Mouse (Mus musculus): ENCODE results near the gene Slc29a4.

Gene Slc29a4

DNA sequence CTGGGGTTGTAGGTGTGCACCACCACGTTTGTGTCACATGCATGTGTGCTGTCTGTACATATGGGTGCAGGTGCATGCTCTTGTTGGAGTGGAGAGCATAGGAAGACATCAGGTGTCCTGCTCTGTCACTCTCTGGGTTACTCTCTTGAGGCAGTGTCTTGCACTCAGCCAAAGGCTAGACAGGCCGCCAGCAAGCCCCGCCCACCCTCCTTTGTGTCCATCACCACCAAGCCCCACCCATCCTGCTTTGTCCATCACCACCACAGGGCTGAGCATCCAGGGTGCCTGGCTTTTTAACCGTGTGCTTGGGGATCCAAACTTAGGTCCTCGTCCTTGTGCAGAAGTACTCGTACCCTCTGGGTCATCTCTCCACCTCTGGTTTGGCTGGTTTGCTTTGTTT is 3.9 kb downstream of the Slc29a4 start:
- no peak for DNase-seq (ENCODE audit: low spot score in 2 of 2)

DNA sequence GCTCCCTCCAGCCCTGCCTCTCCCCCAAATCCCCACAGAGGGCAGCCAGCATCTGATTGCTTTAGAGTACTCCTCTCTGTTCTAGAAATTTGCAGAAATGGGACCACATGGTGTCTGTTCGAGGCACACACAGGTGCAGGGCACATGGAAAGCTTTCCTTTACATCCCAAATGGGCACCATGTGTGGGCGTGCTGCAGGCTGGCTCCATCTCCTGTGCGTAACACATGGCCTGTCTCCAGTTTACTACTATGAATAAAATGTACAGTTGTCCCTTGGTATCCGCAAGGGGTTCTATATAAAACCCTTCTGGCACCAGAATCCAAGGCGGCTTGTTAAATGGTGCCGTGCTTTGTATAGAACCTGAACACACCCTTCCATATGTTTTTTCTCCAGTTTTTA is 4.6 kb downstream of the Slc29a4 start:
- no peak for DNase-seq (ENCODE audit: low spot score in 2 of 2)

DNA sequence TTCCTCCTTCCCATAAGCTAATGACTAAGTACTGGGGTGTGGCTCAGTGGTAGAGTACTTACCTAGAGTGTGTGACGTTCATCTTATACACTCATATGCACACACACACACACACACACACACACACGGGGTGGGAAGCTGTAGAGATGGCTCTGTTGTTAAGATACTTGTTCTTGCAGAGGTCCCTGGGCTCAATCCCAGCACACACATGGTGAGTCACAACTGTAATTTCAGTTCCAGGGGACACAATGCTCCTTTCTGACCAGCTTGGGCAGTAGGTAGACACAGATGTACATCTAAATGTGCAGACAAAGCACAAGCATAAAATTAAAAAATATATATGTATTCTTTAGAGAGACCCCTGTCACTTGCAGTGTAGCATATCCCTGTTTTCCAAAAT is 5.4 kb downstream of the Slc29a4 start:
- DNase-seq (ENCODE audit: low spot score in 2 of 2) = no peak

GRCm38 (mm10) chr5:142700842-142701589 is 8.7 kb downstream of the Slc29a4 start:
- DNase-seq (ENCODE audit: low spot score in 2 of 2) = no peak

DNA sequence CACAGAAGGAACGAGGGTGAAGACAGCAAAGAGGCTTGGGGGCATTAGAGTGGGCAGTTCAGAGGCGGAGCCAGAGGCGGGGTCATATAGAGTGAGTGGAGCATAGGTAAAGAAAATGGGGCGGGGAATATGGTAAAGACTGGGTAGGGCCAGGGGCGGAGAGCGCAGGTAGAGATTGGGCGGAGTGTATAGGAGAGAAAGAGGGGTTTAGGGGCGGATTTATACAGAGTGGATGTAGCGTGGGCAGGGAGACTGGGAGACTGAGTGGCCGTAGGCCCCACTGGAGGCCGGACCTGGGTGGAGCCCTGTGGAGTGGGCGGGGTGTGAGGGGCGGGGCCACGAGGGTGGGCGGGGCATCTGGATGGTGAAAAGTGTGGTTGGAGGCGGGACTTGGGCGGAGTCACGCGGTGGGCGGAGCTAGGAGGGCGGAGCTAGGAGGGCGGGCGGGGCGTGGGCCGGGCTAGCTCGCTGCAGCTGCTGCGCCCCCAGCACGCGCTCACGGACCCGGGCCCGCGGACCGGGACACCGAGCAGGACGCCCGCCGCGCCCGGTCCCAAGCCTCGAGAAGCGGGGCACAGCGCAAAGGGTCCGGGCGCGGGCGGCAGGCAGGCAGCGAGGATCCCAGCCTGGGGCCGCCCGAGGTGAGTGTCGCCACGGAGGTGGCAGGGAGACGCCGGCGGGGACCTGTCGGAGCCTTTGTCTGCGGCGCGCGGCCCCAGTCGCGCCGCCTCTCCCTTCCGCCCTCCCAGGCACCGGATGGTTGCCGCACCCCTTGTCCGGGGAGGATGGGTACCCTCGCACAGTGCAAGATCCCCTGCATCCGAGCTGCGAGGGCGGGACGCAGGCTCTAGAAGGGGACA is 9.6 kb downstream of the Slc29a4 start:
- no peak for DNase-seq (ENCODE audit: low spot score in 2 of 2)

- DNase-seq (ENCODE audit: low spot score in 2 of 2) = no peak
Measured at GRCm38 (mm10) chr5:142702511-142703138, 10.3 kb downstream of the Slc29a4 start.

GRCm38 (mm10) chr5:142703569-142703968 is 11.3 kb downstream of the Slc29a4 start:
- no peak for DNase-seq (ENCODE audit: low spot score in 2 of 2)

DNA sequence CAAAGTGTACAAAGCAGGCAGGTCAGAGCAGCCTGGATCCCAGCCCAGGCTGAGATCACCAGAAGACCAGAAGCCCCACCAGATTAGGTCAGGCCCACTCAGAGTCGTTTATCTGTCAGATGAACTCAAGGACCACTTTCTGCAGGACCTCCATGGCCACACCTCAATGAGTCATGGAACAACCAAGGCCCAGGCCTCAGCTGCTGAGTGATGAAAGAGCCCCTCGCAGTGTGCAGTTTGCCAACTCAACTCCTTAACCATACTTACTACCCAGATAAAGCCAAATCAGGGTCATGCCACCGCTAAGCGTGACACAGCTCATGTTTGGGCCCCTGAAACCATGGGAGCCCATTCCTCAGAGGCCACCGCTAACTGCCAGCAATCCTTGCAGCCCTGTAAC is 15.4 kb downstream of the Slc29a4 start:
- no peak for DNase-seq (ENCODE audit: low spot score in 2 of 2)

- DNase-seq (ENCODE audit: low spot score in 2 of 2) = no peak
Measured at GRCm38 (mm10) chr5:142709436-142709835, 17.1 kb downstream of the Slc29a4 start.

GRCm38 (mm10) chr5:142712373-142712772 is 20.1 kb downstream of the Slc29a4 start:
- no peak for DNase-seq (ENCODE audit: low spot score in 2 of 2)

- no peak for DNase-seq (ENCODE audit: low spot score in 2 of 2)
Measured at GRCm38 (mm10) chr5:142713966-142714365, 21.7 kb downstream of the Slc29a4 start.

- no peak for DNase-seq (ENCODE audit: low spot score in 2 of 2)
Measured at GRCm38 (mm10) chr5:142715059-142715458, 22.7 kb downstream of the Slc29a4 start.

DNA sequence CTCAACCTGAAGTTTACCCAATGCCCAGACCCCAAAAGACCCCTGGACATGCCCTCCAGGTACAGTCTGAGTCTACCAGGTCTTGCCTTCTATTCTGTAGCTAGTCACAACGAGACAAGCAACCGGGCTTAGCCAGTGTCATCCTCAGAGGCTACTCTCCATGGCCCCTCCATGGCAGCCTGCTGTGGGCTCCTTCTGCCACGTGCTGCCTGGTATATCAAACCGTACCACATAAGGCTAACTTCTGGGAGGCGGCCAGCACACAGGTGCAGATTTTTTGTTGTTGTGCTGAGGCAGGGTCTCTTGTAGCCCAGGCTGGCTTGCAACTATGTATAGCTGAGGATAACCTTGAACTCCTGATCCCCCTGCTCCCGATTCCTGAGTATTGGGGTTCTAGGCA is 23.7 kb downstream of the Slc29a4 start:
- no peak for DNase-seq (ENCODE audit: low spot score in 2 of 2)

DNA sequence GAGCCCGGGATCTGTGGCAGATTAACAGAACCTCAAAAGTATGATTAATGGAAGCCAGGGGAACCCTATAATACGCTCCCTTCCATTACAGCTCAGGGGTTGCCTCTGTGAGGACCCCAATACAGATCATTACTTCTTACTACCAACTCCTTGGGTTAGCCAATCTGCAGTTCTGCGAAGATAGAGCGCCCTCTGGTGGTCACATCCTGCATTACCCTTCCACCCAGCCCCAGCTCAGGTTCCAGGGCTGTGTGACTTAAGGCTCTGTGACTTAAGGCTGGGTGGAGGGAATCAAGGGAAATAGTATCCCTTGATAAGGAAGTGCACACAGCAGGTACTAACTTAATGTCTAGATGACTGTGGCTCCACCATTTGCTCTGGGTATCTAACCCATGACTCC is 25.7 kb downstream of the Slc29a4 start:
- peak; percentile 66 to 84 for DNase-seq (ENCODE audit: low spot score in 2 of 2)

GRCm38 (mm10) chr5:142718486-142718885 is 26.2 kb downstream of the Slc29a4 start:
- no peak for DNase-seq (ENCODE audit: low spot score in 2 of 2)

- no peak for DNase-seq (ENCODE audit: low spot score in 2 of 2)
Measured at GRCm38 (mm10) chr5:142719897-142720296, 27.6 kb downstream of the Slc29a4 start.

DNA sequence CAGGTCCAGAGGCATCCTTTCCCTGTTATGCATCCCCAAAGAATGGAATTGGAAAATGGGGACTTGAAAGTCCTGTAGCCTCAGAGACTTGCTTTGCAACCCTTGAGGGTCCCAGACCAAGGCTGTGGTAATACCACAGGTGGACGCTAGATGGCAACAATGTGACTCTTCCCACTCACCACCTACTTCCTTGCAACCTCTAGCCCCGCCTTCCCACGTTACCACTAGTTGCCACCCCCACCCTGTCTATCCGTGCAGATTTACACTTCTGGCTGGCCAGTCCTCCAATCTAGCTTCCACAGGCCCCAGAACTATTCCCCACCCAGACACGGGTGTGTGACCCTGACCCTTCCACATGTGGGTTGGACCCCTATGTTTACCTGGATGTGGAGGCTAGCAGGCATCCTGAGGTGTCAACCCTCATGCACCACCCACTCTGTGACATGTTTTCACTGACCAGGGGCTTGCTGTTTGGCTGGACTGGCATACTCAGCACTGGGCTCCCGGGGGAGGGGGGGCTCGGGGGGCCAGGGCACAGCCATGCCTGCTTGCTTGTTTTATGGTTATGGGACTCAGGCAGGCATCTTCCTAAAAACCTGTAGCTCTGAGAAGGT is 31.3 kb downstream of the Slc29a4 start:
- no peak for DNase-seq (ENCODE audit: low spot score in 2 of 2)

GRCm38 (mm10) chr5:142724265-142724664 is 32.0 kb downstream of the Slc29a4 start:
- DNase-seq (ENCODE audit: low spot score in 2 of 2) = no peak

- DNase-seq (ENCODE audit: low spot score in 2 of 2) = no peak
Measured at GRCm38 (mm10) chr5:142726748-142727147, 34.4 kb downstream of the Slc29a4 start.

- no peak for DNase-seq (ENCODE audit: low spot score in 2 of 2)
Measured at GRCm38 (mm10) chr5:142728301-142728700, 36.0 kb downstream of the Slc29a4 start.

DNA sequence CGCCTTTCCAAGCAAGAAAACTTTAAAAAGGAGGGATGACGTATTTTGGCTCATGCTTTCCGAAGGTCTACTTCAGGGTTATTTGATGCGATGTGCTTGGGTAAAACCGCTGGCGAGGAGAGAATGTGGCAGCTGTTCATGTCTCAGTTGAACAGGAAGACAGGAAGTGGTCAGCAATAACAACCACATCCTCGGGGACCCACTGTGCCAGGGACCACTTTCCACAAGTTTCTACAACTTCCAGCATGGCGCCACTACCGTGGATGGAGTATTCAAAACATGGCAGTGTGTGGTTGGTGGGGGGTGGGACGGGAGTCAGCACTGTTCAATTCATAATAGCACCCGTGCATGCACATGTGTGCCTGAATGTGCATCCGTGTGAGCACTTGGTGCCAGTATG is 38.0 kb downstream of the Slc29a4 start:
- no peak for DNase-seq (ENCODE audit: low spot score in 2 of 2)

- no peak for DNase-seq (ENCODE audit: low spot score in 2 of 2)
Measured at GRCm38 (mm10) chr5:142731916-142732315, 39.6 kb downstream of the Slc29a4 start.
